Comparison of ENCODE assay signal across 16 mouse cellular contexts in the genomic region with DNA sequence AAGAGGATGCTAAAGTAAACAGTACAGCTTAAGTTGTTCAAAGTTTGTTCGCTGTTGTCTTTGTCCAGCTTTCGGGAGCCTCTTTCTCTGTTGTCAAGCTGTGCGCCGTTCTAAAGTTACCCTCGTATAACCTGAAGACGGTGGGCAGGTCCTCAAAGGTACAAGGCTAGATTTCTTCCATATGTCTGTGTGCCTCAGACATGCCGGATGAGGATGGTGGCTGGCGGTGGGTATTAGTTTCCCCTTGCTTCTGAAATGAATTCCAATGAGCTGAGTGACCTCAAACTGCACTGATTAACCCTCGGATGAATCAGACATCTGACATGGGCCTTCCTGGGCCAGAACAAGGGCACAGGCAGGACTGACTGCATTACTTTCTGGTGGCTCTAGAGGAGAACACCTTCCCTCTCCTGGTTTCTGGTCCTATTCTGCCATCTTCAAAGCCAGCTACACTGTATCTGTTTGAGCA.
DNase-seq lines count a peak whose midpoint lies in the region; ATAC-seq lines count a peak whose summit lies in the region.
"Had no signal": no experiment of that assay in that cellular context is flagged by ENCODE, and none has a peak within 500 bp of the region (broad histone marks: within the 10 kb centered on the region; RNA-seq: fewer than 3 reads in every experiment).

No protein-coding gene starts in this region.

- WGBS in kidney, embryonic 14.5 days, result 19% methylated on average over 9 of the region's 9 CpGs
- WGBS in embryonic facial prominence, embryonic 13.5 days, result 10% methylated on average over 9 of the region's 9 CpGs
- 34% methylated on average over 9 of the region's 9 CpGs for WGBS in limb, embryonic 10.5 days

- H3K9ac ChIP-seq in kidney, embryonic 14.5 days (ENCODE audit: low read depth, low read length), result no peak overlapping the region
- H3K9ac ChIP-seq in embryonic facial prominence, embryonic 13.5 days, result no peak overlapping the region
- H3K9ac ChIP-seq: liver, embryonic 13.5 days had no signal

- no peaks in the 10 kb centered on the region for H3K36me3 ChIP-seq in kidney, embryonic 14.5 days (ENCODE audit: control insufficient read depth, insufficient read depth, low read length)
- H3K36me3 ChIP-seq in embryonic facial prominence, embryonic 13.5 days, result no peaks in the 10 kb centered on the region
- H3K36me3 ChIP-seq in limb, embryonic 10.5 days, result no peaks in the 10 kb centered on the region
- H3K36me3 ChIP-seq: liver, embryonic 13.5 days had no signal

- H3K4me1 ChIP-seq in kidney, embryonic 14.5 days (ENCODE audit: control insufficient read depth, insufficient read depth, low read length), result peaks cover 25% of the 10 kb centered on the region
- peaks cover 46% of the 10 kb centered on the region for H3K4me1 ChIP-seq in embryonic facial prominence, embryonic 13.5 days
- H3K4me1 ChIP-seq in limb, embryonic 10.5 days, result peaks cover 32% of the 10 kb centered on the region

- no peaks in the 10 kb centered on the region; the same call in 1 of the 2 replicates for H3K9me3 ChIP-seq in kidney, embryonic 14.5 days (ENCODE audit: control insufficient read depth, low read length)
- no peaks in the 10 kb centered on the region for H3K9me3 ChIP-seq in embryonic facial prominence, embryonic 13.5 days
- H3K9me3 ChIP-seq in limb, embryonic 10.5 days (replicated peaks), result no peaks in the 10 kb centered on the region
- H3K9me3 ChIP-seq: liver, embryonic 13.5 days had no signal

- H3K27me3 ChIP-seq in kidney, embryonic 14.5 days (ENCODE audit: control insufficient read depth, insufficient read depth, low read length), result no peaks in the 10 kb centered on the region
- no peaks in the 10 kb centered on the region for H3K27me3 ChIP-seq in embryonic facial prominence, embryonic 13.5 days
- no peaks in the 10 kb centered on the region for H3K27me3 ChIP-seq in limb, embryonic 10.5 days (ENCODE audit: low read depth, poor library complexity, severe bottlenecking)
- H3K27me3 ChIP-seq: liver, embryonic 13.5 days had no signal

- 0 out of 2 replicates have a peak, but pooled peaks have one; percentile 43 for ATAC-seq in kidney, embryonic 14.5 days (ENCODE audit: low FRiP score, low TSS enrichment)
- no peak for ATAC-seq in embryonic facial prominence, embryonic 13.5 days (ENCODE audit: insufficient number of reproducible peaks, insufficient read depth, low FRiP score, low TSS enrichment, low read depth)

- H3K4me3 ChIP-seq in kidney, embryonic 14.5 days (ENCODE audit: low read length), result no peak overlapping the region
- H3K4me3 ChIP-seq in embryonic facial prominence, embryonic 13.5 days, result peak overlapping the region; percentile 16; the same call in 1 of the 2 replicates
- H3K4me3 ChIP-seq in limb, embryonic 10.5 days, result no peak overlapping the region
- H3K4me3 ChIP-seq: liver, embryonic 13.5 days had no signal

- no peak overlapping the region for H3K27ac ChIP-seq in kidney, embryonic 14.5 days (ENCODE audit: low read depth, low read length)
- H3K27ac ChIP-seq in embryonic facial prominence, embryonic 13.5 days, result peak overlapping the region; percentile 88
- H3K27ac ChIP-seq in limb, embryonic 10.5 days, result peak overlapping the region; percentile 57; the same call in 1 of the 2 replicates
- H3K27ac ChIP-seq: liver, embryonic 13.5 days had no signal

- intact Hi-C loops in left cerebral cortex, postnatal 14 days (cut with DNase I), result no loop called here

- H3K4me2 ChIP-seq in kidney, embryonic 14.5 days (replicated peaks; ENCODE audit: low read depth, low read length), result 0 out of 2 replicates have a peak overlapping the region, but pooled peaks have one; percentile 1
- H3K4me2 ChIP-seq in embryonic facial prominence, embryonic 13.5 days, result peak overlapping the region; percentile 52
- H3K4me2 ChIP-seq: liver, embryonic 13.5 days had no signal

- DNase-seq in kidney, adult 11 months, result no peak
- peak; percentile 59 for DNase-seq in embryo, embryonic 10.5 days (ENCODE audit: low spot score)
- no peak for DNase-seq in limb, embryonic 10.5 days (ENCODE audit: low spot score)
- no peak for DNase-seq in left cerebral cortex, postnatal 14 days (ENCODE audit: low spot score in 2 of 2)
- DNase-seq in cerebellum, adult 11 months, result no peak
- no peak for DNase-seq in liver
- DNase-seq: cerebellum, postnatal 36 days; heart, adult 18-20 months; heart, postnatal 36 days; kidney, adult 8-10 months; liver, embryonic 13.5 days; lung, postnatal 4 days; right cerebral cortex, adult 18-20 months; thymus, postnatal 14 days had no signal
